Mouse (Mus musculus) NIH3T3 (cell line): ENCODE data around the gene 4921509C19Rik.
A peak's percentile ranks its signal among the peaks of the same experiment; 100 is the strongest.
"Not testable (repeated sequence)": the region's sequence is repeated elsewhere in the genome, so short reads cannot be mapped to it uniquely, and the experiment has no call there.

Source experiments
- DNase-seq: peaks from one replicate; pipeline ENCODE4 v3.0.0-alpha.2; 2012; ENCODE audit warnings: low read depth

The 4921509C19Rik gene

DNA sequence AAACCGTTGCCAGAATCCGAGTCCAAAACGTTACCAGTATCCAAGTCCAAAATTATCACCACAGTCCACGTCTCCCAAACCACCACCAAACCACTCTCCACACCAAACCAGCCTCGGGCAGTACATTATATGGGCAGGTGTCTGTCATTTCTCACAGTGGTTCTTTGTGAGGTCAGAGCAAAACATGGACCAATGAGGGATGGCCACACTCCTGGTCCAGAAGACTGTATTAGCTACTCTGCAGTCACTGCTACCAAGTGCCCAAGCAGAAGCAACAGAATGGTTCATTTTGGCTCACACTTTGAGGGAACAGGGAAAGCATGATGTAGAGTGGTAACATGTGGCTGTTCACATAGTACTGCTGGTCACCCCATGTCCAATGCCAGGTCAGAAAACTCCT is at the start of gene 4921509C19Rik:
Gene 4921509C19Rik, minus strand, starts transcription at position 101 of the 400 bp plus-strand sequence.
- DNase-seq = not testable (repeated sequence)

DNA sequence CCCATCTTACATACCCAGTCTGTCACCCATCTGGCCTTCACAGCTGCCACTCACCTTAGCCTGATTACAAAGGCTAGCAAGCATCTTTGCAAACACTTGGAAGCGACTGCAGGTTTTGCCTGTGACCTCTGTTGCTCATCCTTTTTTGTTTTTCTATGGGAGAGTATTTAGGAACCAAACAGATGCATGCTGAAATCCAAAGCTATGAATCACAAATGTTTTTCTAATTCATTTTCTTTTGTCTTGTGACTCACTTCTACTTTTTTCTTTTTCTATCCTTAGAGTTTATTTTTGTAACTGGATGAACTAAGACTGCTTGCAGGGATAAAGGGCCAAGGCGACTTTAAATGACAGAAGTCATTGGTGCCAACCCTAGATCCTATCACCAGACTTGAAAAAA is 49.6 kb upstream of the 4921509C19Rik start:
- DNase-seq = peak; percentile 22

DNA sequence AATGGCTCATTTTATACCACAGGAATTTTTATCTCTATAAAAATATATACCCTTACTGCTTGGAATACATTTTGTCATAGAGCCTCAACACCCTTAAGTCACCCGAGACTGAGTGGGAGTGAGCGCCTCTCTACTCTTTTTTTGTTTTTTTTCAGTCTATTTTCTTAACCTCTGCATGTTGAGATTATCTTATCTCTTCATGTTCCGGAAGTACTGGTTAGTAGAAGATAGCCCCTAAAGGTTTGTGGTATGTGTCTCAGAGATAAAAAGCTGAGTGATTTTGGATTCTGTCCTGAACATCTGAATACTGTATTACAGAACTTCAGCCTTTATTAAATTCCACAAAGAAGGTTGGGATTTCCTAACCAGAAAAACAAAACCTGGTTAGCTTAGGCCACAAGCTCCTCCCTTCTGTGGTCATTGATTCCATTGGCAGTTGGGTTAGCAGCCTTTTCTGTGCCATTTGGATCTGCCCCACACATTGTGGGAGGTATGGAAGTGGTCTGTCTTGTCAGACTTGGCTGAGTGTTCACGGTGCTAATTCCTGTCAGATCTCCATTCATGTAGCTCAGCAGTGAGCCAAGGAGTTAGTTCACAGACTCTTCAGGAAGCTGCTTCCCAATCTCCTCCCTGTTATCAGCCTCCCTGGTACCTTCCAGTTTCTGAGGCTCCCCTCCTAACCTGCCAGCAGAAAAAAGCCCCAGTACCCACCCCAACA is 48.5 kb upstream of the 4921509C19Rik start:
- DNase-seq = peak; percentile 46

DNA sequence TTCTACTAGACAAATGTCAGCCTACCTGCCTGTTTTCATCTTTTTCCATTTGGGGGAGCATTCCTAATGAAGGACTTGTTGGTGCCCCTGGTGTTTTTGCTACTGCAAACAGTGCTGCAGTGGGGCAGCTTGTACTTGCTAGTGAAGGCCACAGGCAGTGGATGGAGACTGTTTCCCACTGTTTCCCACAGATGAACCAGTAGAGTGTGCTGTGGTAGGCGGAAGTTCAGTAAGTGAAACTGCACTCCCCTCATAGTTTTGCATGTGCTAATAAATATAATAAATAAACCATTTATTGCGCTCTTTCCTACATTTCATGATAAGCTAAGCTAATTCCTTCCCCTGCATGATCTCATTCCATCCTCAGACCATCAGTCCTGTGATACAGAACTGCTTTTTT is 43.0 kb upstream of the 4921509C19Rik start:
- no peak for DNase-seq

DNA sequence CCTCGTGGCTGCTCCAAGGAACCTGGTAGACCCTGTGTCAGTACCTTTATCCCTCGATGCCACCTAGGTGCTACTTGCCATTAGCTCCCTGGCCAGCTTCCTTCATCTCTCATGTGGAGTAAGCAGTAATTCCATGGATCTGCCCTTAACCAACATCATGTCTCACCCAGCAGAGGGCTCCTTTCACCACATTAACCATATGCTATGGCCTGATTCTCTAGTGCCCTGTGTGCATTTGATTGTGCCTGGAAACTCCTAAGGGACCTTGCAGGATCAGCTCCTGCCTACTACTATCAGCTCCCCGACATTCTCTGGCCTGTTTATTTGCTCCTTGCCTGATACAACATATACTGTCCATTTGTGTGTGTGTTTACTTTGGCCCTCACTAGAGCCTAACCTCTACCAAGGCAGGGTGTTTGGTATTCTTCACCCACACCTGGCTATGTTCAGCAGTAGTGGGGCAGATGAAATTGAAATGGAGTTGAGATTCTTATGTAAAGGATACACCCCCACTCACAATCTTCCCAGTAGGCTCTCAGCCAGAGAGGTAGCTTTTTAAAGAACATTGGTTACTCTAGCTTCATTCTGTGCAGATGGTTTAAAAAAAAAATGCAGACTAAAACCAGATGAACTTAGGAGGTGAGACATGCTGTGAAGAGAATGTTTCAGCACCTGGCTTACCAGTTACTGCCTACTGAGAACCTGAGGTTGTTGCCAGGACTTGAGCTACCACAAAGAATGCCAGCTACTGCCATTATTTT is 37.8 kb upstream of the 4921509C19Rik start:
- DNase-seq = peak; percentile 17

DNA sequence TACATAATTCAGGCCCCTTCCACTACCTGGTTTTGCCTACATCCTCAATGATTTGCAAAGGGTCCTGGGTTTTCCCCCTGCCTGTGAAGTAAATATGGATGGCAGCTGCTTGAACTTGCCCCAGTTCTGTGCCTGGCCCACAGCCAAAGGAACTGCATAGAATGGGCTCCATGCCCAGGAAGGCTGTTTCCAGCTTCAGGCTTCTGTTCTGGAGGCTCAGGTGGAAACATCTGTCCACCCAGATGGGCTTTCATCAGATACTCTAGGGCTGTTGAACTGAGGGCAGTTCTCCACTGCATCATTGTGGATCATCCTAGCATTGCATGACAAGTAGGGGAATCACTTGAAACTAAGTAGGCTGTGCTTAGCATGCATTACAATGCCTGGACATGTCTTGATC is 36.2 kb upstream of the 4921509C19Rik start:
- DNase-seq = peak; percentile 72

DNA sequence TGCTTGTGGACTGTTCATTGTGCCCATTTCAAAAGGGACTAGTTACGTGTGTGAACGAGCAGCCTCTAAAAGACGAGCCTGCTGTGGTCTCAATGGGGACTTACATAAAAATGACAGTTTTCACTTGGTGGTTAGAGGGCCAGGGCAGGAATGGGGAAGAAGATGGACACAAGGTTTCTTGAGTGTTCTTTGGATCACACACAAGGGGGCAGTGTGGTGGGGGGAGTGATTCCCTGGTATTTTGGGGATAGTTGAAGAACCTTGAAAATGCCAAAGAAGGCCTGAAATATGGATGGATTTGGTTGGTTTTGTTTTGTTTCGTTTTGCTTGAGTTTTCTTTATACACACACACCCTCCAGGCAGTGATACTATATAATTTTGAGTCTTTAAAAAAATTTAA is 28.3 kb upstream of the 4921509C19Rik start:
- DNase-seq = peak; percentile 37

DNA sequence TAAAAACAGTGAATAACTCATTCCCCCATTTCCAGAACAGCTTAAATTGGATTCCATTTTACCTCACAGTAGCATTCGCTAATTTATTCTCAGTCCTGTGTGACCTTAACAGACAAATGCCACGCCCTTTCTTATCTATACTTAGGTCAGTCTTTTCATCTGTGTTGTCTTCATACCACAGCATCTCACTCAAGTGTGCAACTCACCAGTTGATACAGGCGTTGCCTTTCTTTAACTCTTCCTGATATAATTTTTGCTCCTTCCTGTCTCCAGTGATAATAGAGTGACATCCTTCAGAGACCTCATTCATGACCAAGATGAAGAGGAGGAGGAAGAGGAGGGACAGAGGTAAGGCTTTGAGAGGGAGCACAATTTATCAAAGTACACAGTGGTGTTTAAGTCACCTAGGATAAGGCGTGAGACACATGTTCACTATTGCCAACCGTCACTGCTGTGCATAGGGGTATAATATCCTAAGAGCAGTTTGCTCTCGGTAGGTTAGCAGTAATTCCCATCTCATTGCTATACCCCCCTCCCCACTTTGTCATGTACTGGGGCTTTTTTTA is 24.6 kb upstream of the 4921509C19Rik start:
- DNase-seq = no peak

DNA sequence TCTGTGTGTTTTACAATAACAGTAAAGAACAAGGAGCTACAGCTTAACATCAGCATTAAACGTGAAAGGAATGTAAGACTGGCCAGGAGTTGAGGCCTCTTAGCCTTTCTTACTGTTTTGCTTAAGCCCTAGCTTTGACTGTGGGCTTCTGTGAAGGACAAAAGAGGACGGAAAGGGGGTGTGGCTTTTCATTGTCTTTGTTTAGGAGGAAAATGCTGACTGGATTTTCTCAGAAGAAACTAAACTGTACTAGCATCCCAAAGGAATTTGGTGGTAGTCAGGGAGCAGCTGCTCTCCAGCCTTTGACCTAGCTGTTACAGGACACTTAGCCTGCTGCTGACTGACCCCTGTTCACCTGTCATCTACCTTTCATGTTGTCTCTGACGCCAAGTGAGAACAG is 22.4 kb upstream of the 4921509C19Rik start:
- DNase-seq = no peak

DNA sequence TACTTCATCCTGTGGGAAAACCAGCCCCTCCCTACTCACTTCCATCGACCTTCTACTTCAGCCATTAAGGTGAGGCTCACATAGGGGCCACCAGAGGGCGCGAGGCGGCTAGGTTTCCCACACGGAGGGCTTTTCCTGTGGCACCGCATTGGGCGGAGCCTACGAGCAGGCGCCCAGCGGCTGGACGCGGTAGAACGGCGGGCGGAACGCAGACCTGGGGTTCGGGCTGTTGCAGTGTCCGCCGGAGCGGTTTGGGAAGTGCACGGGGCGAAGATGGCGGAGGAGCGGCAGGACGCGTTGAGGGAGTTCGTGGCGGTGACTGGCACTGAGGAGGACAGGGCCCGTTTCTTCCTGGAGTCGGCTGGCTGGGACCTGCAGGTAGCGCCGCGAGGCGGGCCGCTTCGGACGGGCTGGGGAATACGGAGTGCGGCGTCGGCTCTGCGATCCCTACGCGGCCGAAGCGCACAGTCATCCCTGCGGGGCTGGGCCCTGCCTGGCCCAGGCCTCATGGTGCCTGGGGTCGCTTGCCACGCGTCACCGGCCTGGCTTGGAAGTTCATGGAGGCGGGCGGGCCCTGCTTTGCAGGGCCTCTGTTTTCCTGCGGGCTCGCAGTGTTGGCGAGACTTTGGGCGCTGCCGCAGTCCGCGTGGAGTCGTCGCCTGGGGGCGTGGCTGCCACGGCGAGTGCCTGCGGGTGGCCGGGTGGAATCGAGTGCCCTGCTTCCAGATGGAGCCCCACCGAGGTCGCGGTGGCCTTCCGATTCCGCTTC is 18.3 kb upstream of the 4921509C19Rik start, which contains the start of gene Nsfl1c:
Gene Nsfl1c, plus strand, starts transcription at position 148 of the 769 bp plus-strand sequence.
- peak; percentile 98 for DNase-seq

DNA sequence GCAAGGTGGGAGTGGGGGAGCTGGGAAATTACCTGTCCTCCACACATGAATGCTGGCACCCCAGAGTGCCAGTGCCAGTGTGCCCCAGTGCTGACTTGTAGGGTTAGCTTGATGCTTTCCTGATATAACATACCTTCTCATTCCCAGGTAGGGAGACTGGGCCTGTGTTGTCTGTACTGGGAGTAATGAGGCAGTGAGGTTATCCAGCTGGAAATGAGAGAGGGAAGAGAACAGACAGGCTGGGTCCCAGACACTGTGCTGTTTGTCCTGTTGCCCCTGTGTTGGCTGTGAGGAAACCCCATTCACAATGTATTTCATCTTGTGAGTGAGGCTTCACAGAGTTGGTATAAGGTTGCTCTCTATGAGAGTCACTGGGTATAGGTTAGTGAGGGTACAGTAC is 10.5 kb upstream of the 4921509C19Rik start:
- no peak for DNase-seq

DNA sequence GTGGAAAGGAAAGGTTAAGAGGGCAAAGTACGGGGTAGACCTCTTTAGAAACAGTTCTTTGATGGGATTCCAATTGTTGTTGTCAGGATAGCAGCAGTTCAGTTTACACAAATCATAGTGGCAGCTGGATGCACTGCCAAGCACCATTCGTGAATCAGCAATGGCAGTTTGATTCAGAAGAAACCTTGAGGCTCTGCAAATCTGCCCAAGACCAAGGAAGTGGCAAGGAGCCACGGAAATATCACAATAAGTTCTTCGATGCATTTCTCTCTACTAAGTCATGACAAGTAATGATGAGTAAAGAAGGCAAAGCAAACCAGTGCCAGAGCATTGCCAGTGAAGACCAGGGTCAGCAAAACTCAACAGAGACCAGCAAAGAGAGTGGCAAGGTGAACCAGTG is 41.0 kb downstream of the 4921509C19Rik start:
- peak; percentile 1 for DNase-seq

DNA sequence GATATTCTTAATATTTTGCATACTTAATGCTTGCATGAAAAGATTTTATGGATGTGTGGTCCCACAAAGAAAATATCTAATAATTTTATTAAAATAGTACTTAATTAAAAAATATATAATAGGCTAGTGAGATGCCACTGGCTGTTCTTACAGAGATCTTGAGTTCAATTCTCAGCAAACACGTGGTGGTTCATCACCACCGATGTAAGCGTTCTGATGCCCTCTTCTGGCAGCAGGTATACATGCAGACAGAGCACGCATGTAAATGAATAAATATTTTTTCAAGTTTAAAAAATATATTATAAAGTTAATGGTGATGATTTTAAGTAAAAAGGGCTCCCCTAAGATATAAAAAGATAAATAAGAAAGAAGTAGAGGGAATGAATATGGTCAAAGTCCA is 41.8 kb downstream of the 4921509C19Rik start:
- peak; percentile 32 for DNase-seq
